Mouse (Mus musculus) neural tube, embryonic 13.5 days (tissue): Measurements from ENCODE around the gene Ccdc122. TPM values are rescaled to one million over a fixed set of nuclear protein-coding genes. Genes with fewer than 3 reads are reported as not detected.
"Not testable (repeated sequence)": the region's sequence is repeated elsewhere in the genome, so short reads cannot be mapped to it uniquely, and the experiment has no call there.

Experiments used
- ATAC-seq: fragments of 200-750 bp; cut with Nextera tagmentation; 2 replicates; pipeline ENCODE4 v1.8.0; 2017; ENCODE audit warnings: low read depth, mild to moderate bottlenecking, moderate TSS enrichment, moderate library complexity
- H3K27ac ChIP-seq: fragments of 300-500 bp; sonication (generic); replicated peaks from 2 replicates; pipeline ENCODE4 v1.5.1; 2015; ENCODE audit warnings: moderate library complexity, mild to moderate bottlenecking, inconsistent platforms
- H3K27me3 ChIP-seq: fragments of 300-500 bp; sonication (generic); 2 replicates; pipeline ENCODE4 v1.6.1; 2015; ENCODE audit warnings: mild to moderate bottlenecking, inconsistent platforms
- H3K36me3 ChIP-seq: fragments of 300-500 bp; sonication (generic); 2 replicates; pipeline ENCODE4 v1.6.1; 2015; ENCODE audit warnings: mild to moderate bottlenecking, inconsistent platforms
- H3K4me1 ChIP-seq: fragments of 300-500 bp; sonication (generic); replicated peaks from 2 replicates; pipeline ENCODE4 v1.6.1; 2015; ENCODE audit warnings: inconsistent platforms
- H3K4me2 ChIP-seq: fragments of 300-500 bp; sonication (generic); 2 replicates; pipeline ENCODE4 v1.6.1; 2015; ENCODE audit warnings: inconsistent platforms, mild to moderate bottlenecking, moderate library complexity
- H3K4me3 ChIP-seq: fragments of 300-500 bp; sonication (generic); 2 replicates; pipeline ENCODE4 v1.5.1; 2015; ENCODE audit warnings: mild to moderate bottlenecking, inconsistent platforms
- H3K9ac ChIP-seq: fragments of 300-500 bp; sonication (generic); 2 replicates; pipeline ENCODE4 v1.6.1; 2015; ENCODE audit warnings: moderate library complexity, mild to moderate bottlenecking, inconsistent platforms
- H3K9me3 ChIP-seq: fragments of 300-500 bp; sonication (generic); 2 replicates; pipeline ENCODE4 v1.6.1; 2016; ENCODE audit warnings: inconsistent platforms
- WGBS: fragments of 180-500 bp; shearing (Covaris S2); methylation state at CpG from one replicate; pipeline ENCODE4 v1.1.7; 2015; 5-methylcytosine and 5-hydroxymethylcytosine counted together
- polyA plus RNA-seq: library from polyadenylated mRNA; unstranded; fragments of >200 nt; fragmentation: Nextera tagmentation; extraction: Ambion mirVana; gene quantifications from 2 replicates; pipeline ENCODE4 v1.2.1, GENCODE M21; 2015

Gene Ccdc122
- polyA plus RNA-seq, 1 experiment from 2014 or later, result 1.2 TPM

GRCm38 (mm10) chr14:77033391-77033790, 3.2 kb upstream of the Ccdc122 start:
- no peak overlapping the region for H3K4me2 ChIP-seq
- no peak for ATAC-seq
- peaks cover 7% of the 10 kb centered on the region for H3K4me1 ChIP-seq
- no peaks in the 10 kb centered on the region for H3K9me3 ChIP-seq
- no peak overlapping the region for H3K4me3 ChIP-seq
- no peaks in the 10 kb centered on the region for H3K27me3 ChIP-seq
- H3K9ac ChIP-seq, result no peak overlapping the region
- WGBS, result 90% methylated on average over 3 of the region's 3 CpGs
- H3K27ac ChIP-seq, result no peak overlapping the region
- no peaks in the 10 kb centered on the region for H3K36me3 ChIP-seq

GRCm38 (mm10) chr14:77034175-77034915, 2.2 kb upstream of the Ccdc122 start:
- Histone ChIP-seq H3K9ac (no peak overlapping the region), H3K9me3 (no peaks in the 10 kb centered on the region), H3K27ac (no peak overlapping the region), H3K36me3 (no peaks in the 10 kb centered on the region), H3K27me3 (no peaks in the 10 kb centered on the region), H3K4me3 (no peak overlapping the region), H3K4me1 (peaks cover 7% of the 10 kb centered on the region), H3K4me2 (no peak overlapping the region)
- ATAC-seq, result no peak
- WGBS, result 62% methylated on average over 7 of the region's 7 CpGs

- no peaks in the 10 kb centered on the region for H3K27me3 ChIP-seq
- 78% methylated on average over 8 of the region's 8 CpGs for WGBS
- no peak overlapping the region for H3K4me3 ChIP-seq
- H3K4me2 ChIP-seq, result no peak overlapping the region
- no peak overlapping the region for H3K9ac ChIP-seq
- H3K36me3 ChIP-seq, result no peaks in the 10 kb centered on the region
- H3K4me1 ChIP-seq, result peaks cover 7% of the 10 kb centered on the region
- no peak overlapping the region for H3K27ac ChIP-seq
- no peak for ATAC-seq
- no peaks in the 10 kb centered on the region for H3K9me3 ChIP-seq
Observed at GRCm38 (mm10) chr14:77034970-77035369, 1.6 kb upstream of the Ccdc122 start.

GRCm38 (mm10) chr14:77037330-77037729, 758 bp downstream of the Ccdc122 start:
- 89% methylated on average over 5 of the region's 5 CpGs for WGBS
- Histone ChIP-seq H3K4me1 (peaks cover 7% of the 10 kb centered on the region), H3K4me2 (no peak overlapping the region)

GRCm38 (mm10) chr14:77037832-77038425, 1.4 kb downstream of the Ccdc122 start:
- no peak overlapping the region for H3K4me2 ChIP-seq
- no peak overlapping the region for H3K27ac ChIP-seq
- H3K4me3 ChIP-seq, result no peak overlapping the region
- no peak overlapping the region for H3K9ac ChIP-seq
- peaks cover 7% of the 10 kb centered on the region for H3K4me1 ChIP-seq
- H3K36me3 ChIP-seq, result no peaks in the 10 kb centered on the region
- H3K27me3 ChIP-seq, result no peaks in the 10 kb centered on the region
- 86% methylated on average over 8 of the region's 8 CpGs for WGBS
- no peak for ATAC-seq
- no peaks in the 10 kb centered on the region for H3K9me3 ChIP-seq

More at GRCm38 (mm10) chr14:77037330-77037729, 758 bp downstream of the Ccdc122 start:
- Histone ChIP-seq H3K9me3 (no peaks in the 10 kb centered on the region), H3K9ac (no peak overlapping the region), H3K36me3 (no peaks in the 10 kb centered on the region), H3K27ac (no peak overlapping the region), H3K4me3 (no peak overlapping the region), H3K27me3 (no peaks in the 10 kb centered on the region)
- ATAC-seq, result no peak

- no peaks in the 10 kb centered on the region for H3K27me3 ChIP-seq
- H3K27ac ChIP-seq, result no peak overlapping the region
- ATAC-seq, result no peak
- H3K9me3 ChIP-seq, result peaks cover 8% of the 10 kb centered on the region; the same call in 1 of the 2 replicates
- H3K36me3 ChIP-seq, result no peaks in the 10 kb centered on the region
- no peaks in the 10 kb centered on the region for H3K4me1 ChIP-seq
- H3K4me2 ChIP-seq, result no peak overlapping the region
- H3K4me3 ChIP-seq, result no peak overlapping the region
- no peak overlapping the region for H3K9ac ChIP-seq
Observed at GRCm38 (mm10) chr14:77053288-77053687, 16.7 kb downstream of the Ccdc122 start.

GRCm38 (mm10) chr14:77069361-77069760, 32.8 kb downstream of the Ccdc122 start:
- Histone ChIP-seq H3K9ac (no peak overlapping the region), H3K4me1 (no peaks in the 10 kb centered on the region), H3K4me3 (no peak overlapping the region), H3K27ac (no peak overlapping the region), H3K27me3 (no peaks in the 10 kb centered on the region), H3K9me3 (no peaks in the 10 kb centered on the region), H3K36me3 (no peaks in the 10 kb centered on the region), H3K4me2 (no peak overlapping the region)
- no peak for ATAC-seq
- 92% methylated on average over 1 of the region's 1 CpGs for WGBS

GRCm38 (mm10) chr14:77081248-77081647, 44.7 kb downstream of the Ccdc122 start:
- no peak overlapping the region for H3K4me3 ChIP-seq
- H3K27me3 ChIP-seq, result no peaks in the 10 kb centered on the region
- H3K27ac ChIP-seq, result no peak overlapping the region
- WGBS, result 95% methylated on average over 5 of the region's 5 CpGs
- no peaks in the 10 kb centered on the region for H3K4me1 ChIP-seq
- H3K9me3 ChIP-seq, result no peaks in the 10 kb centered on the region
- ATAC-seq, result no peak
- H3K36me3 ChIP-seq, result no peaks in the 10 kb centered on the region
- no peak overlapping the region for H3K9ac ChIP-seq
- H3K4me2 ChIP-seq, result no peak overlapping the region

GRCm38 (mm10) chr14:77100285-77100684, 63.7 kb downstream of the Ccdc122 start:
- ATAC-seq, result no peak
- H3K4me1 ChIP-seq, result no peaks in the 10 kb centered on the region
- no peaks in the 10 kb centered on the region for H3K36me3 ChIP-seq
- no peak overlapping the region for H3K9ac ChIP-seq
- no peaks in the 10 kb centered on the region for H3K27me3 ChIP-seq
- H3K27ac ChIP-seq, result no peak overlapping the region
- H3K4me2 ChIP-seq, result no peak overlapping the region
- no peaks in the 10 kb centered on the region for H3K9me3 ChIP-seq
- no peak overlapping the region for H3K4me3 ChIP-seq
- WGBS, result 80% methylated on average over 2 of the region's 2 CpGs

GRCm38 (mm10) chr14:77110622-77111021, 74.0 kb downstream of the Ccdc122 start:
- not testable (repeated sequence) for H3K9me3 ChIP-seq, H3K4me2 ChIP-seq, H3K27me3 ChIP-seq, H3K4me1 ChIP-seq, ATAC-seq, H3K9ac ChIP-seq, H3K4me3 ChIP-seq, H3K36me3 ChIP-seq, H3K27ac ChIP-seq
- WGBS, result 40% methylated on average over 5 of the region's 5 CpGs

- H3K27ac ChIP-seq, result no peak overlapping the region
- ATAC-seq, result no peak
- no peaks in the 10 kb centered on the region for H3K36me3 ChIP-seq
- no peaks in the 10 kb centered on the region for H3K27me3 ChIP-seq
- no peaks in the 10 kb centered on the region for H3K9me3 ChIP-seq
- H3K4me3 ChIP-seq, result no peak overlapping the region
- H3K4me2 ChIP-seq, result no peak overlapping the region
- no peaks in the 10 kb centered on the region for H3K4me1 ChIP-seq
- WGBS, result 91% methylated on average over 5 of the region's 5 CpGs
- no peak overlapping the region for H3K9ac ChIP-seq
Observed at GRCm38 (mm10) chr14:77130612-77131011, 94.0 kb downstream of the Ccdc122 start.

- no peak overlapping the region for H3K9ac ChIP-seq
- 67% methylated on average over 6 of the region's 6 CpGs for WGBS
- ATAC-seq, result no peak
- H3K4me3 ChIP-seq, result no peak overlapping the region
- no peaks in the 10 kb centered on the region for H3K9me3 ChIP-seq
- H3K27me3 ChIP-seq, result peaks cover 4% of the 10 kb centered on the region; the same call in 1 of the 2 replicates
- no peaks in the 10 kb centered on the region for H3K36me3 ChIP-seq
- H3K27ac ChIP-seq, result no peak overlapping the region
- H3K4me2 ChIP-seq, result no peak overlapping the region
- no peaks in the 10 kb centered on the region; the same call in 1 of the 2 replicates for H3K4me1 ChIP-seq
Observed at GRCm38 (mm10) chr14:77136936-77137335, 100.4 kb downstream of the Ccdc122 start.
